Comparison of ENCODE assay signal across 23 mouse cellular contexts in the genomic region with DNA sequence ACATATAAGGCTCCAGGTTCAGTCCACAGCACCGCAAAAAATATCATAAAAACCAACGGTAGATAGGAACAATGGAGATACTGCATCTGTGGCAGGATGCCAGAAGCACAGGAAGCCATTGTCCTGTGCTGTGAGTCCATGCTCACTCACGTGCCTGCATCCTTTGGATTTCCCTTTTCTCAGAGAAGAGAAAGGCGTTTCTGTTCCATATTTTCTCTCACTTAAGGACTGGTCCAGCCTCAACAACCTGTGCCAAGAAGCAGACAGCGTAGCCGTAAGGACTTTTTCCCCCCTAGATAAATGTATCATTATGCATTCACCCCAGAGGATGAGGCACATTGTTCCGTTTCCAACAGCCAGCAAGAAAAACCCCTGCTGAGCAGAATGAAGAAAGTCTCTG.
DNase-seq lines count a peak whose midpoint lies in the region; ATAC-seq and TF ChIP-seq lines count a peak whose summit lies in the region.
"Had no signal": no experiment of that assay in that cellular context is flagged by ENCODE, and none has a peak within 500 bp of the region (broad histone marks: within the 10 kb centered on the region; RNA-seq: fewer than 3 reads in every experiment).

No protein-coding gene starts in this region.

- no peaks in the 10 kb centered on the region for H3K9me3 ChIP-seq in forebrain, embryonic 10.5 days
- no peaks in the 10 kb centered on the region for H3K9me3 ChIP-seq in forebrain, embryonic 16.5 days (ENCODE audit: control insufficient read depth, low read length)
- H3K9me3 ChIP-seq in hindbrain, embryonic 10.5 days, result no peaks in the 10 kb centered on the region
- no peaks in the 10 kb centered on the region for H3K9me3 ChIP-seq in hindbrain, embryonic 14.5 days (ENCODE audit: control insufficient read depth, low read length)
- peaks cover 4% of the 10 kb centered on the region for H3K9me3 ChIP-seq in CH12.LX (replicated peaks; ENCODE audit: low read length)
- H3K9me3 ChIP-seq: embryonic facial prominence, embryonic 12.5 days; embryonic facial prominence, embryonic 15.5 days; forebrain, embryonic 15.5 days; G1E; hindbrain, embryonic 15.5 days had no signal

- no peak overlapping the region for H3K4me2 ChIP-seq in forebrain, embryonic 16.5 days (ENCODE audit: low read length)
- no peak overlapping the region for H3K4me2 ChIP-seq in hindbrain, embryonic 14.5 days (replicated peaks)
- H3K4me2 ChIP-seq in CH12.LX (ENCODE audit: insufficient read depth, low read depth, poor library complexity, severe bottlenecking), result no peak overlapping the region
- H3K4me2 ChIP-seq: embryonic facial prominence, embryonic 12.5 days; embryonic facial prominence, embryonic 15.5 days; forebrain, embryonic 15.5 days; heart, embryonic 11.5 days; hindbrain, embryonic 15.5 days had no signal

- H3K4me1 ChIP-seq in forebrain, embryonic 10.5 days, result peaks cover 33% of the 10 kb centered on the region
- no peaks in the 10 kb centered on the region for H3K4me1 ChIP-seq in forebrain, embryonic 16.5 days (replicated peaks; ENCODE audit: control insufficient read depth, insufficient read depth, low read length)
- peaks cover 28% of the 10 kb centered on the region for H3K4me1 ChIP-seq in hindbrain, embryonic 10.5 days (replicated peaks)
- H3K4me1 ChIP-seq in hindbrain, embryonic 14.5 days (replicated peaks; ENCODE audit: control insufficient read depth, insufficient read depth, low read length), result no peaks in the 10 kb centered on the region
- H3K4me1 ChIP-seq in CH12.LX (ENCODE audit: control insufficient read depth in 1 of 2, insufficient read depth in 2 of 2), result peaks cover 2 to 29% of the 10 kb centered on the region in 2 experiments; a peak in 2 of 4 replicates
- H3K4me1 ChIP-seq: embryonic facial prominence, embryonic 12.5 days; embryonic facial prominence, embryonic 15.5 days; forebrain, embryonic 15.5 days had no signal

- no peak for TF ChIP-seq RAD21 in CH12.LX (IDR thresholded peaks at IDR 0.05; ENCODE audit: low read depth, low read length)

- dilution Hi-C loops in CH12.LX (cut with MboI; ENCODE audit: extremely low pct_ligation_motif_present, extremely low pct_unique_long_range_greater_than_20kb, low sequenced_read_pairs), result no loop called here

- DNase-seq in forebrain, embryonic 10.5 days (ENCODE audit: extremely low spot score, low spot score), result no peak
- DNase-seq in hindbrain, embryonic 10.5 days (ENCODE audit: low spot score), result no peak
- no peak for DNase-seq in hindbrain, embryonic 14.5 days (ENCODE audit: low spot score)
- peak; percentile 28 for DNase-seq in CH12.LX (ENCODE audit: extremely low read depth)
- no peak for DNase-seq in spleen, postnatal 36 days (ENCODE audit: low spot score in 2 of 2)
- DNase-seq: adrenal gland, adult 2 months; adrenal gland, postnatal 14 days; cerebellum, adult 11 months; cerebellum, adult 2 months; cerebellum, adult 9-11 months; cerebellum, postnatal 25 days; gastrocnemius, postnatal 10 days; gastrocnemius, postnatal 36 days had no signal

- no peak overlapping the region for H3K4me3 ChIP-seq in forebrain, embryonic 10.5 days
- no peak overlapping the region for H3K4me3 ChIP-seq in forebrain, embryonic 16.5 days (replicated peaks; ENCODE audit: low read length)
- H3K4me3 ChIP-seq in hindbrain, embryonic 10.5 days, result no peak overlapping the region
- no peak overlapping the region for H3K4me3 ChIP-seq in hindbrain, embryonic 14.5 days (replicated peaks; ENCODE audit: low read length)
- H3K4me3 ChIP-seq in CH12.LX (replicated peaks in 1 of 3; ENCODE audit: low read depth in 2 of 3, low read length in 2 of 3, poor library complexity in 1 of 3), result no peak overlapping the region
- H3K4me3 ChIP-seq: embryonic facial prominence, embryonic 12.5 days; embryonic facial prominence, embryonic 15.5 days; erythroblast, embryonic 14.5 days; forebrain, embryonic 15.5 days; hindbrain, embryonic 15.5 days had no signal

- H3K79me2 ChIP-seq in CH12.LX (replicated peaks; ENCODE audit: control insufficient read depth, extremely low read depth, insufficient read depth, poor library complexity, severe bottlenecking), result no peaks in the 10 kb centered on the region

- TF ChIP-seq EP300 in CH12.LX (IDR thresholded peaks at IDR 0.05; ENCODE audit: low read length), result no peak

- no peak for ATAC-seq in forebrain, embryonic 16.5 days
- ATAC-seq in hindbrain, embryonic 14.5 days (ENCODE audit: low FRiP score), result no peak
- ATAC-seq: forebrain, embryonic 15.5 days; intestine, postnatal 0 days; Patski had no signal

- no peak overlapping the region for H3K9ac ChIP-seq in forebrain, embryonic 16.5 days (replicated peaks; ENCODE audit: low read depth, low read length)
- H3K9ac ChIP-seq in hindbrain, embryonic 14.5 days, result no peak overlapping the region
- no peak overlapping the region for H3K9ac ChIP-seq in CH12.LX (ENCODE audit: insufficient read depth, low read depth)
- H3K9ac ChIP-seq: embryonic facial prominence, embryonic 12.5 days; embryonic facial prominence, embryonic 15.5 days; forebrain, embryonic 15.5 days; hindbrain, embryonic 15.5 days had no signal

- no peak for TF ChIP-seq POLR2A in CH12.LX (IDR thresholded peaks at IDR 0.05; ENCODE audit: low read depth, low read length)

- 67% methylated on average over 7 of the region's 7 CpGs for WGBS in forebrain, embryonic 10.5 days
- WGBS in forebrain, embryonic 16.5 days, result 49% methylated on average over 7 of the region's 7 CpGs
- WGBS in hindbrain, embryonic 10.5 days, result 64% methylated on average over 7 of the region's 7 CpGs
- 45% methylated on average over 7 of the region's 7 CpGs for WGBS in hindbrain, embryonic 14.5 days

- in situ Hi-C loops in CH12.LX (cut with MboI; ENCODE audit: low pct_ligation_motif_present, low pct_unique_long_range_greater_than_20kb, low sequenced_read_pairs), result no loop called here

- H3K27me3 ChIP-seq in forebrain, embryonic 10.5 days (ENCODE audit: poor library complexity, severe bottlenecking), result peaks cover 7% of the 10 kb centered on the region; the same call in 1 of the 2 replicates
- no peaks in the 10 kb centered on the region for H3K27me3 ChIP-seq in forebrain, embryonic 16.5 days (replicated peaks; ENCODE audit: control insufficient read depth, insufficient read depth, low read length)
- peaks cover 37% of the 10 kb centered on the region for H3K27me3 ChIP-seq in hindbrain, embryonic 10.5 days (ENCODE audit: insufficient read depth, poor library complexity, severe bottlenecking)
- no peaks in the 10 kb centered on the region for H3K27me3 ChIP-seq in hindbrain, embryonic 14.5 days (ENCODE audit: control insufficient read depth, insufficient read depth, low read length)
- no peaks in the 10 kb centered on the region for H3K27me3 ChIP-seq in CH12.LX (replicated peaks)
- H3K27me3 ChIP-seq: embryonic facial prominence, embryonic 12.5 days; embryonic facial prominence, embryonic 15.5 days; forebrain, embryonic 15.5 days; hindbrain, embryonic 15.5 days; Patski had no signal

- H3K36me3 ChIP-seq in forebrain, embryonic 10.5 days (replicated peaks), result no peaks in the 10 kb centered on the region
- no peaks in the 10 kb centered on the region for H3K36me3 ChIP-seq in forebrain, embryonic 16.5 days (ENCODE audit: control insufficient read depth, insufficient read depth)
- H3K36me3 ChIP-seq in hindbrain, embryonic 10.5 days, result no peaks in the 10 kb centered on the region
- H3K36me3 ChIP-seq in hindbrain, embryonic 14.5 days (replicated peaks; ENCODE audit: control insufficient read depth, insufficient read depth), result no peaks in the 10 kb centered on the region
- no peaks in the 10 kb centered on the region for H3K36me3 ChIP-seq in CH12.LX (replicated peaks in 1 of 2; ENCODE audit: control insufficient read depth in 1 of 2, insufficient read depth in 1 of 2, low read length in 1 of 2)
- H3K36me3 ChIP-seq: embryonic facial prominence, embryonic 12.5 days; embryonic facial prominence, embryonic 15.5 days; forebrain, embryonic 15.5 days; G1E; hindbrain, embryonic 15.5 days had no signal

- H3K27ac ChIP-seq in forebrain, embryonic 10.5 days, result peak overlapping the region; percentile 57
- no peak overlapping the region for H3K27ac ChIP-seq in forebrain, embryonic 16.5 days (ENCODE audit: low read length)
- H3K27ac ChIP-seq in hindbrain, embryonic 10.5 days, result peak overlapping the region; percentile 46; the same call in 1 of the 2 replicates
- no peak overlapping the region for H3K27ac ChIP-seq in hindbrain, embryonic 14.5 days
- H3K27ac ChIP-seq in CH12.LX (ENCODE audit: insufficient read depth, low read depth), result no peak overlapping the region
- H3K27ac ChIP-seq: embryonic facial prominence, embryonic 12.5 days; embryonic facial prominence, embryonic 15.5 days; forebrain, embryonic 15.5 days; hindbrain, embryonic 15.5 days had no signal

- TF ChIP-seq CTCF in CH12.LX (conservative IDR thresholded peaks at IDR 0.05 in 1 of 2, IDR thresholded peaks at IDR 0.05 in 1 of 2; ENCODE audit: low read depth in 2 of 2, low read length in 2 of 2), result no peak

TF ChIP-seq in CH12.LX, 34 proteins besides CTCF, POLR2A, EP300 and RAD21:
- no peak for TF ChIP-seq SMC3 (IDR thresholded peaks at IDR 0.05; ENCODE audit: low read depth, low read length)
- TF ChIP-seq MAX (IDR thresholded peaks at IDR 0.05; ENCODE audit: low read length), result no peak
- no peak for TF ChIP-seq ZC3H11A (IDR thresholded peaks at IDR 0.05; ENCODE audit: low read depth, low read length)
- TF ChIP-seq MYC (IDR thresholded peaks at IDR 0.05; ENCODE audit: low read depth, low read length), result no peak
- TF ChIP-seq TBP (conservative IDR thresholded peaks at IDR 0.05; ENCODE audit: low read depth, low read length), result no peak
- no peak for TF ChIP-seq NRF1 (IDR thresholded peaks at IDR 0.05; ENCODE audit: low read depth, low read length)
- no peak for TF ChIP-seq PAX5 (IDR thresholded peaks at IDR 0.05; ENCODE audit: low read length)
- TF ChIP-seq BHLHE40 (IDR thresholded peaks at IDR 0.05; ENCODE audit: low read depth, low read length), result peak; percentile 57
- TF ChIP-seq POLR2AphosphoS2 (IDR thresholded peaks at IDR 0.05; ENCODE audit: low read depth, low read length), result no peak
- no peak for TF ChIP-seq MAFK (IDR thresholded peaks at IDR 0.05; ENCODE audit: insufficient replicate concordance, low read length)
- TF ChIP-seq JUN (IDR thresholded peaks at IDR 0.05; ENCODE audit: insufficient read depth, low read depth, low read length), result peak; percentile 56
- no peak for TF ChIP-seq SIN3A (IDR thresholded peaks at IDR 0.05; ENCODE audit: low read length)
- no peak for TF ChIP-seq UBTF (IDR thresholded peaks at IDR 0.05; ENCODE audit: low read depth, low read length)
- TF ChIP-seq IRF4 (IDR thresholded peaks at IDR 0.05; ENCODE audit: low read depth, low read length), result no peak

Comparison
In these comparisons a context has a peak if more than half of its experiments do, and no peak if none do; other contexts are left out.
1. H3K27ac ChIP-seq: peak in forebrain, embryonic 10.5 days (single experiment) and hindbrain, embryonic 10.5 days (single experiment); none in forebrain, embryonic 16.5 days (single experiment), hindbrain, embryonic 14.5 days (single experiment) and CH12.LX (single experiment).